Mouse (Mus musculus): ENCODE data around the gene Col25a1. TPM values are rescaled to one million over a fixed set of nuclear protein-coding genes. Genes with fewer than 3 reads are reported as not detected.
A peak's percentile ranks its signal among the peaks of the same experiment; 100 is the strongest.

Gene Col25a1
- polyA plus RNA-seq, 1 experiment from 2014 or later = 7.9 TPM

DNA sequence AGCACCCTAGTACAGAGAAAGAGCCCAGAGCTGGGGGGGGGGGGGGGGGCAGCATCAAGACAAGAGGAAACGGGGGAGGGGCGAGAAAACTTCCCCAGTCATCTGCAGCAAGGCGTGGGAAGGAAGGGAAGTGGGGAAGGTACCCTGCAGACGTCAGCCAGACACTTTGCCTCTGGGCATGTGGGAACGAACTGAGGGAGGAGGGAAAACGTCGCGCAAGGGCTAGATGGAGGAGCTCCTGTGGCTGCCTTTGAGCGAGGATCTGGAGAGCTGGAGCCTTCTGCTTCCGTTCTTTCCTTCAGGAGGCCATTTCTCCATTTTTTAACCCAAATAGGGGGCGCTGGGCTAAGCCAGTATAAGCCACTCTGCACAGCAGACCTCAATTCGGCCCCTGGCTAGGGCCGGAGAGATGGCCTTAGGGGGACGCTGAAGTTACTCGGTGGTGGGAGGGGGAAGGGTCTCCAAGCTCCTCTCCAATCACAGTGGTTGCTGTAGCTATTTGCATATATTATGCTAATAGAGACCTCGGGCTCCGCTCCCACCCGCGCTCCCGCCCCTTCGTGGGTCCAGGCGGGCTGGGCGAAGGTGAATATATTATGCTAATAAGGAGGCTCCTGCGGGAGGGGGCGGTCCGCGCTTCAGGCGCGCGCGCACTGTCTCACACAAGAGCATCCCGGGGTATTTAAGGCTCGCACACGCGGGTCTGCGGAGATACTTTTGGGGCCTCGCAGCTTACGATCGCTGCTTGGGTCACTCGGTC lies 49.1 kb downstream of the Col25a1 start:
- under 1% methylated on average over 40 of the region's 40 CpGs for WGBS

DNA sequence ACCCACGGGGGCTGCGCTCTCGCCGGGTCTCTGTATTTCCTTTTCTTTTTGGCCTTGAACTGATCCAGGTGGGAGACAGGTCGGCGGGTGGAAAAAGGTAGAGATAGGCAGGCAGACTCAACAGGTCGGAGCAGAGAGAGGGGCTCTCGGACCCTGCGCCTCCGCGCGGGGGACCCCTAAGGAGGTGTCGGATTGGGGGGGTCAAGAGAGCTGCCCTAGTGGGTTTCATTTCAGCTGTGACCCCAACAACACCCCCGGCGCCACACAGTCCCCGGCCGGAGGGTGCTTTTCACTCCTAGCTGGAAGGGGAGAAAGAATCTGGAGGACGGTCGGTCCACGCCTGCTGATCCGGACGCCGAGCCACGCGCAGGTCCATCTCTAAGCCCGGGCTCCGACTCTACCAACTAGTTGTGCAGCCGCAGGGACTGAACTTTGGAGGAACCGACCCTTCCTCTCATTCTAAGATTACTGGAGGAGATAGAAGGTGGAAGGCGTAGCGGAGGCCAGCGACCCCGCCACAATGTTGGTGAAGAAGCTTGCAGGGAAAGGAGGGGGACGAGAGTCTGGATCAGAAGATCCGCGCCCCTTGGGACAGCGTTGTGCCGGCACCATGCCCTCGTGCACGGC lies 49.8 kb downstream of the Col25a1 start:
- H3K9ac ChIP-seq (replicated peaks; ENCODE audit: low read depth, low read length) = peak overlapping the region; percentile 42
- peak overlapping the region; percentile 58 for H3K4me3 ChIP-seq (ENCODE audit: low read depth, low read length)
- peak overlapping the region; percentile 100 for H3K4me2 ChIP-seq (replicated peaks; ENCODE audit: low read depth, low read length)
- H3K4me1 ChIP-seq (ENCODE audit: control insufficient read depth, insufficient read depth, low read length) = 0 out of 2 replicates have a peak, but pooled peaks cover 5% of the 10 kb centered on the region
- 0 out of 2 replicates have a peak, but pooled peaks cover 4% of the 10 kb centered on the region for H3K27me3 ChIP-seq (ENCODE audit: control insufficient read depth, insufficient read depth, low read length)
- no peaks in the 10 kb centered on the region for H3K9me3 ChIP-seq (ENCODE audit: control insufficient read depth, low read depth, low read length)
- H3K27ac ChIP-seq (ENCODE audit: low read length) = no peak overlapping the region
- under 1% methylated on average over 40 of the region's 40 CpGs for WGBS
- peak; percentile 26; the same call in 1 of the 2 replicates for ATAC-seq (ENCODE audit: insufficient number of reproducible peaks, insufficient read depth, low FRiP score, low read depth)
- no peaks in the 10 kb centered on the region for H3K36me3 ChIP-seq (ENCODE audit: control insufficient read depth, insufficient read depth, low read length)

More for the DNA sequence above, 49.1 kb downstream of the Col25a1 start:
- peak; percentile 96 for ATAC-seq (ENCODE audit: insufficient number of reproducible peaks, insufficient read depth, low FRiP score, low read depth)
- Histone ChIP-seq H3K36me3 (ENCODE audit: control insufficient read depth, insufficient read depth, low read length) (no peaks in the 10 kb centered on the region), H3K9me3 (ENCODE audit: control insufficient read depth, low read depth, low read length) (no peaks in the 10 kb centered on the region), H3K27ac (ENCODE audit: low read length) (peak overlapping the region; percentile 79), H3K4me2 (replicated peaks; ENCODE audit: low read depth, low read length) (peak overlapping the region; percentile 100), H3K4me1 (ENCODE audit: control insufficient read depth, insufficient read depth, low read length) (0 out of 2 replicates have a peak, but pooled peaks cover 5% of the 10 kb centered on the region), H3K9ac (replicated peaks; ENCODE audit: low read depth, low read length) (peak overlapping the region; percentile 42), H3K4me3 (ENCODE audit: low read depth, low read length) (peak overlapping the region; percentile 58), H3K27me3 (ENCODE audit: control insufficient read depth, insufficient read depth, low read length) (0 out of 2 replicates have a peak, but pooled peaks cover 4% of the 10 kb centered on the region)

DNA sequence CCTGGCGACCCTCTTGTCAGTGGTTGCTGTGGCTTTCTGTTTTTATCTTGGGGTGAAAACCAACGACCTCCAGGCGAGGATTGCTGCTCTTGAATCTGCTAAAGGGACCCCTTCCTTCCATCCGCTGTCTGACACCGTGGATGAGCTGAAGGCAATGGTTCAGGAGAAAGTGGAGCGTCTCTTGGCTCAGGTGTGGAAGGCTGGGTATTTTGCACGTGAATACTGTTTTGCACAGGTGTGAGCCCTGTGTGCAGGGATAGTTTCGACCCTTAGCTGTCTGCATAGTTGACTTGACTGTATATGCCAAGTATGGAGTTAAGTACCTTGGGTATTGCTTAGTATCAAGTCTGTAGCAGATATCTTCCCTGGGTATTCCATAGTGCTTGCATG lies 50.3 kb downstream of the Col25a1 start:
- no peak overlapping the region for H3K27ac ChIP-seq (ENCODE audit: low read length)
- 0 out of 2 replicates have a peak, but pooled peaks cover 4% of the 10 kb centered on the region for H3K27me3 ChIP-seq (ENCODE audit: control insufficient read depth, insufficient read depth, low read length)
- H3K4me3 ChIP-seq (ENCODE audit: low read depth, low read length) = peak overlapping the region; percentile 58
- no peaks in the 10 kb centered on the region for H3K9me3 ChIP-seq (ENCODE audit: control insufficient read depth, low read depth, low read length)
- no peaks in the 10 kb centered on the region for H3K36me3 ChIP-seq (ENCODE audit: control insufficient read depth, insufficient read depth, low read length)
- 0 out of 2 replicates have a peak, but pooled peaks cover 5% of the 10 kb centered on the region for H3K4me1 ChIP-seq (ENCODE audit: control insufficient read depth, insufficient read depth, low read length)
- 11% methylated on average over 8 of the region's 8 CpGs for WGBS
- peak overlapping the region; percentile 100 for H3K4me2 ChIP-seq (replicated peaks; ENCODE audit: low read depth, low read length)
- peak overlapping the region; percentile 42; the same call in 1 of the 2 replicates for H3K9ac ChIP-seq (replicated peaks; ENCODE audit: low read depth, low read length)
- ATAC-seq (ENCODE audit: insufficient number of reproducible peaks, insufficient read depth, low FRiP score, low read depth) = no peak

DNA sequence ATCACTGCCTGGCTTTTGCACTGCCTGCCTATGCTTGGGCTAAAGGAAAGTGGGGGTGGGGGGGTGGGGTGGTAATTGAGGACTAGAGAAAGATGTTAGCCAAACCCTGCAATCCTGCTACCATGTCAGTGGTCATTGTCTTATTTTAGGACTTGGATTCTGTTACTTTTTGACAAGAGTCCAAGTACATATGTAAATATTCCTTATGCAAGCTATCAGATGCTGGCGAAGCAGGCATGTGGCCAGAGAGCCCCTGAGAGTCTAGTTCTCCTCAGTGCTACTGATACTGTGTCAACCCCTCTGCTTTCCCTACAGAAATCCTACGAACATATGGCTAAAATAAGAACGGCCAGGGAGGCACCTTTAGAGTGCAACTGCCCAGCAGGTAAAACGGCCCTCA lies 51.1 kb downstream of the Col25a1 start:
- 0 out of 2 replicates have a peak, but pooled peaks cover 3% of the 10 kb centered on the region for H3K27me3 ChIP-seq (ENCODE audit: control insufficient read depth, insufficient read depth, low read length)
- H3K27ac ChIP-seq (ENCODE audit: low read length) = no peak overlapping the region
- WGBS = 67% methylated on average over 4 of the region's 4 CpGs
- H3K36me3 ChIP-seq (ENCODE audit: control insufficient read depth, insufficient read depth, low read length) = no peaks in the 10 kb centered on the region
- ATAC-seq (ENCODE audit: insufficient number of reproducible peaks, insufficient read depth, low FRiP score, low read depth) = no peak
- no peak overlapping the region for H3K9ac ChIP-seq (replicated peaks; ENCODE audit: low read depth, low read length)
- H3K4me3 ChIP-seq (ENCODE audit: low read depth, low read length) = no peak overlapping the region
- 0 out of 2 replicates have a peak, but pooled peaks cover 9% of the 10 kb centered on the region for H3K4me1 ChIP-seq (ENCODE audit: control insufficient read depth, insufficient read depth, low read length)
- peak overlapping the region; percentile 18; the same call in 1 of the 2 replicates for H3K4me2 ChIP-seq (replicated peaks; ENCODE audit: low read depth, low read length)
- no peaks in the 10 kb centered on the region for H3K9me3 ChIP-seq (ENCODE audit: control insufficient read depth, low read depth, low read length)

DNA sequence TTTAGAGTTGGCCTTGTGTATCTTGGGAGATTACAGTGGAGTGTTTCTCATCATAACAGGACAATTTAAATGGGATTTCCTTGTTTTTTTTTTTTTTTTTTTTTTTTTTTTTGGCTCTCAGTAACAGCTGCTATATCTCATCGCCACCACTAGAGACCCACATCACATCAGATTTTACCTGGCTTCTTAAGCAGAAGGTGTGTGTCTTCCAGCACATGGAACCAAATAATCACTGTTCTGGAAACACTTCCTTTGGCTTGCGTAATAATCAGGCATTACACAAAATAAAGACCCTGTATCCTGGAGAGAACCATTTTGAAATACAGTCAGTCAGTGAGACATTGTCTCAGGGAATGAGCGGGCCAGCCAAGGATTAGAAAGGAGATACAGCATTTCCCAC lies 53.8 kb downstream of the Col25a1 start:
- H3K36me3 ChIP-seq (ENCODE audit: control insufficient read depth, insufficient read depth, low read length) = no peaks in the 10 kb centered on the region
- H3K27me3 ChIP-seq (ENCODE audit: control insufficient read depth, insufficient read depth, low read length) = no peaks in the 10 kb centered on the region
- no peak for ATAC-seq (ENCODE audit: insufficient number of reproducible peaks, insufficient read depth, low FRiP score, low read depth)
- H3K4me3 ChIP-seq (ENCODE audit: low read depth, low read length) = no peak overlapping the region
- H3K4me2 ChIP-seq (replicated peaks; ENCODE audit: low read depth, low read length) = no peak overlapping the region
- 55% methylated on average over 3 of the region's 3 CpGs for WGBS
- no peaks in the 10 kb centered on the region for H3K9me3 ChIP-seq (ENCODE audit: control insufficient read depth, low read depth, low read length)
- no peak overlapping the region for H3K27ac ChIP-seq (ENCODE audit: low read length)
- 0 out of 2 replicates have a peak, but pooled peaks cover 9% of the 10 kb centered on the region for H3K4me1 ChIP-seq (ENCODE audit: control insufficient read depth, insufficient read depth, low read length)
- H3K9ac ChIP-seq (replicated peaks; ENCODE audit: low read depth, low read length) = no peak overlapping the region

GRCm38 (mm10) chr3:130187588-130187987 lies 56.3 kb downstream of the Col25a1 start:
- WGBS = 80% methylated on average over 5 of the region's 5 CpGs
- Histone ChIP-seq H3K9me3 (ENCODE audit: control insufficient read depth, low read depth, low read length) (no peaks in the 10 kb centered on the region), H3K36me3 (ENCODE audit: control insufficient read depth, insufficient read depth, low read length) (no peaks in the 10 kb centered on the region), H3K27me3 (ENCODE audit: control insufficient read depth, insufficient read depth, low read length) (no peaks in the 10 kb centered on the region), H3K9ac (replicated peaks; ENCODE audit: low read depth, low read length) (no peak overlapping the region), H3K4me1 (ENCODE audit: control insufficient read depth, insufficient read depth, low read length) (0 out of 2 replicates have a peak, but pooled peaks cover 6% of the 10 kb centered on the region), H3K4me3 (ENCODE audit: low read depth, low read length) (no peak overlapping the region), H3K4me2 (replicated peaks; ENCODE audit: low read depth, low read length) (no peak overlapping the region), H3K27ac (ENCODE audit: low read length) (no peak overlapping the region)
- no peak for ATAC-seq (ENCODE audit: insufficient number of reproducible peaks, insufficient read depth, low FRiP score, low read depth)

DNA sequence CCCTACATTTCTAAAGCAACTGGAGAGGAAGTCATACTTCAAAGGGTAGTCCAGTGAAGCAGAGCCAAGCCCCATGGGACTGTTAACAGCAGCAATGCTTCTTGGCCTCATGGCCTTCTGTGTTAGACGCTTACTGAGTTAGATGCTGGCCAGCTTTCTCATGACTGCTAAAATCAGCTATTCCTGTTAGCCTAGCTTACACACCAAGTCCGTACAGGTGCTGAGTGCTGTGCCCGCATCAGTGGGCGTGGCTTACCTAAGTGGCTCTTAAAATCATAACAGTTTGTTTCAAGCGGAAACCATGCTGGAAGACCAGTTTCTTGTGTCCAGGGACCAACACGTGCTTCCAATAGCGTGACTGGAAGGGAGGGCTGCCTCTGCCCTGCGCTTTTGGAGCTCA lies 62.1 kb downstream of the Col25a1 start:
- Histone ChIP-seq H3K27ac (ENCODE audit: low read length) (no peak overlapping the region), H3K4me3 (ENCODE audit: low read depth, low read length) (no peak overlapping the region), H3K9me3 (ENCODE audit: control insufficient read depth, low read depth, low read length) (no peaks in the 10 kb centered on the region), H3K4me1 (ENCODE audit: control insufficient read depth, insufficient read depth, low read length) (no peaks in the 10 kb centered on the region), H3K27me3 (ENCODE audit: control insufficient read depth, insufficient read depth, low read length) (no peaks in the 10 kb centered on the region), H3K9ac (replicated peaks; ENCODE audit: low read depth, low read length) (no peak overlapping the region), H3K4me2 (replicated peaks; ENCODE audit: low read depth, low read length) (no peak overlapping the region), H3K36me3 (ENCODE audit: control insufficient read depth, insufficient read depth, low read length) (no peaks in the 10 kb centered on the region)
- ATAC-seq (ENCODE audit: insufficient number of reproducible peaks, insufficient read depth, low FRiP score, low read depth) = no peak
- 83% methylated on average over 8 of the region's 8 CpGs for WGBS

DNA sequence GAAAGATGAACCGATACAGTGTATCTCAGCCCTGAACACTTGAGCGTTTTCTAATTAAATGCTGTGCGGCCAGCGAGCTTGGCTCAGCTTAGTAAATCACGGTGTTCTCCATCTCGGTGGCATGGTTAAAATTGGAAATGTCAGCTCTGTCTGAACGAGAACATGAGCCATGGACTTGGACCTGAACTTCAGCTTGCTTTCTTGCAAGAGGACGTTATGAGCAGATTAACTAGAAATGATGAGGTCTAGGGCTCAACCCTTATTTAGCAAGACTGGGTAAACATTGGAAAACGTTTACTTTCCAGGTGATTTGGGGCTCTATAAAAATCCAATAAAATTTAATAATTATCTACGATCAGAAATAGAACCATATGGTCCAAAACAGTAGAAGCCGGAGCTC lies 83.3 kb downstream of the Col25a1 start:
- Histone ChIP-seq H3K36me3 (ENCODE audit: control insufficient read depth, insufficient read depth, low read length) (no peaks in the 10 kb centered on the region), H3K9ac (replicated peaks; ENCODE audit: low read depth, low read length) (no peak overlapping the region), H3K27ac (ENCODE audit: low read length) (no peak overlapping the region), H3K4me3 (ENCODE audit: low read depth, low read length) (no peak overlapping the region), H3K4me1 (ENCODE audit: control insufficient read depth, insufficient read depth, low read length) (no peaks in the 10 kb centered on the region), H3K27me3 (ENCODE audit: control insufficient read depth, insufficient read depth, low read length) (no peaks in the 10 kb centered on the region), H3K4me2 (replicated peaks; ENCODE audit: low read depth, low read length) (no peak overlapping the region), H3K9me3 (ENCODE audit: control insufficient read depth, low read depth, low read length) (no peaks in the 10 kb centered on the region)
- no peak for ATAC-seq (ENCODE audit: insufficient number of reproducible peaks, insufficient read depth, low FRiP score, low read depth)
- 74% methylated on average over 11 of the region's 11 CpGs for WGBS

Data from stomach, embryonic 14.5 days (tissue).